Mouse (Mus musculus) intestine, embryonic 14.5 days (tissue): ENCODE data around the gene Amz2. TPM values are rescaled to one million over a fixed set of nuclear protein-coding genes. Genes with fewer than 3 reads are reported as not detected.

Experiments used
- ATAC-seq: fragments of 200-750 bp; cut with Nextera tagmentation; replicated peaks from 2 replicates; pipeline ENCODE4 v1.8.0; 2017; ENCODE audit warnings: low read depth, moderate number of reproducible peaks, moderate TSS enrichment, moderate library complexity; ENCODE audit not compliant: low FRiP score, low TSS enrichment
- DNase-seq: peaks from one replicate; pipeline ENCODE4 v3.0.0-alpha.2; 2018; ENCODE audit warnings: low spot score
- H3K27ac ChIP-seq: fragments of 300-500 bp; sonication (generic); 2 replicates; pipeline ENCODE4 v1.5.1; 2014; ENCODE audit warnings: low read depth, mild to moderate bottlenecking, control low read depth
- H3K27me3 ChIP-seq: fragments of 300-500 bp; sonication (generic); replicated peaks from 2 replicates; pipeline ENCODE4 v1.6.1; 2014; ENCODE audit warnings: low read length, control low read depth; ENCODE audit not compliant: control insufficient read depth, insufficient read depth
- H3K36me3 ChIP-seq: fragments of 300-500 bp; sonication (generic); 2 replicates; pipeline ENCODE4 v1.6.1; 2014; ENCODE audit warnings: low read length, control low read depth; ENCODE audit not compliant: control insufficient read depth, insufficient read depth
- H3K4me1 ChIP-seq: fragments of 300-500 bp; sonication (generic); replicated peaks from 2 replicates; pipeline ENCODE4 v1.6.1; 2014; ENCODE audit warnings: low read length, control low read depth, mixed read lengths; ENCODE audit not compliant: control insufficient read depth, insufficient read depth
- H3K4me2 ChIP-seq: fragments of 300-500 bp; sonication (generic); 2 replicates; pipeline ENCODE4 v1.6.1; 2014; ENCODE audit warnings: low read length
- H3K4me3 ChIP-seq: fragments of 300-500 bp; sonication (generic); 2 replicates; pipeline ENCODE4 v1.5.1; 2014; ENCODE audit warnings: low read depth, low read length, control low read depth, mixed read lengths
- H3K9ac ChIP-seq: fragments of 300-500 bp; sonication (generic); 2 replicates; pipeline ENCODE4 v1.6.1; 2014; ENCODE audit warnings: mild to moderate bottlenecking, low read length
- H3K9me3 ChIP-seq: fragments of 300-500 bp; sonication (generic); 2 replicates; pipeline ENCODE4 v1.6.1; 2016; ENCODE audit warnings: low read length, control low read depth; ENCODE audit not compliant: control insufficient read depth
- WGBS: fragments of 180-500 bp; shearing (Covaris S2); extraction: QIAGEN DNeasy Blood & Tissue Kit; methylation state at CpG from one replicate; pipeline ENCODE4 v1.1.7; 2014; 5-methylcytosine and 5-hydroxymethylcytosine counted together
- microRNA-seq: library from miRNA; unstranded; fragments of <30 nt; microRNA quantifications from one replicate; pipeline ENCODE4, GENCODE M21; 2016
- polyA plus RNA-seq: library from polyadenylated mRNA; unstranded; fragments of >200 nt; fragmentation: Nextera tagmentation; extraction: Ambion mirVana; gene quantifications from 2 replicates; pipeline ENCODE4 v1.2.1, GENCODE M21; 2014

Gene Amz2
- polyA plus RNA-seq, 1 experiment from 2014 or later, result 41.8 TPM

GRCm38 (mm10) chr11:109496475-109496993 lies 70.8 kb downstream of the Amz2 start:
- Histone ChIP-seq H3K27me3 (no peaks in the 10 kb centered on the region), H3K4me2 (no peak overlapping the region), H3K9ac (no peak overlapping the region), H3K36me3 (no peaks in the 10 kb centered on the region), H3K4me1 (peaks cover 7% of the 10 kb centered on the region), H3K27ac (no peak overlapping the region), H3K4me3 (no peak overlapping the region), H3K9me3 (no peaks in the 10 kb centered on the region)
- DNase-seq (no peak), ATAC-seq (no peak)
- WGBS, result 83% methylated on average over 7 of the region's 7 CpGs

DNA sequence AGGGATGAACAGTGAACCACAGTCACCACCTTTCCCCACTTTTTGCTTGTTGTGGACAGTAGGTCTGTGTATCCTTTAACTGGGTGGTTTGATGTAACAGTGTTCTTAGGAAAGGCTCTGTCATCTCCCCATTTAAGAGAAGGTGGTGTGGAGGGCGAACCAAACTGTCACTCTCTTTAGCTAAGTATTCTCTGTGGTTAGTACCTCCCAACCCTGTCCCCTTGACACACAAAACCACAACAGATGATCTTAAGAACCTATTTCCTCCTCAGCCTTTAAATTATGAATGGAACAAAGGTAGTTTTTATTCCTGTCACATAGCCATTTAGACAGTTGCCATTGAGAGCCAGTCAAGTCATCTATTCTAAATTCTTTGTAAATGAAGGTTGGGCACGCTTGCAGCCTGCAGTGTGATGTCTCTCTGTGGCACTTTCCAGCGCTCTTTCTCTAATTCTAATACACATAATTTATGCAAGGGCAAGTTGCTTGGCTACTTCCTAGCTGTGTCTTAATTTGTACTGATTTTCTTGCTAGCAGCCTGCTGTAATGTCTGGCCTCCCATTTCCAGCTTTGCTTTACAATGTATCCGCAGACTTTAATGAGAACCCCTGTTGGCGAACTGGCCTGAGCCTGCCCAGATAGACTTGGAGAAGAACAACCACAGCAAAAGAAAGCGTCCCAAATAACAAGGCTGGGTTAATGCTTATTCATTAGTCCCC lies 71.4 kb downstream of the Amz2 start:
- no peaks in the 10 kb centered on the region for H3K36me3 ChIP-seq
- H3K4me3 ChIP-seq, result no peak overlapping the region
- H3K27ac ChIP-seq, result no peak overlapping the region
- H3K9ac ChIP-seq, result no peak overlapping the region
- H3K4me1 ChIP-seq, result peaks cover 7% of the 10 kb centered on the region
- H3K9me3 ChIP-seq, result no peaks in the 10 kb centered on the region
- DNase-seq (no peak), ATAC-seq (no peak)
- 83% methylated on average over 6 of the region's 6 CpGs for WGBS
- H3K27me3 ChIP-seq, result no peaks in the 10 kb centered on the region
- H3K4me2 ChIP-seq, result no peak overlapping the region

DNA sequence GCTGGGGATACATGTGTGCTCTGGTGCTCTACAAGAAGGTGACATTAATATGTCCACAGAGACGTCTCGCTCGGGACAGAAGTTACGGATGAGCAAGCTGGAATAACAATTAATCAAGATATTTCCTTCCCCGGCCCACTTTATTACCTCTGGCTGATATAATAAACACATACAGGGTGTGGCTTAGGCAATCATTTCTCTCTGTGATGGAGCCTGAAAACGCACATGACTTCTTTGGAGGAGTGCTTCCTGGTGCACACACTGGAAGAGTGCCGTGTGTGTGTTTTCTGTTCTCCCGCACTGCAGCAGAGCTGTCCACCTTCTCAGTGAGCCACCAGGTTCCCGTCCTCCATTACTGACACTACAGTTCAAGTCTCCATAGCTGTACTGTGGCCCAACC lies 72.2 kb downstream of the Amz2 start:
- H3K9ac ChIP-seq, result no peak overlapping the region
- no peak for DNase-seq
- 0 out of 2 replicates have a peak, but pooled peaks have one; percentile 44 for ATAC-seq

DNA sequence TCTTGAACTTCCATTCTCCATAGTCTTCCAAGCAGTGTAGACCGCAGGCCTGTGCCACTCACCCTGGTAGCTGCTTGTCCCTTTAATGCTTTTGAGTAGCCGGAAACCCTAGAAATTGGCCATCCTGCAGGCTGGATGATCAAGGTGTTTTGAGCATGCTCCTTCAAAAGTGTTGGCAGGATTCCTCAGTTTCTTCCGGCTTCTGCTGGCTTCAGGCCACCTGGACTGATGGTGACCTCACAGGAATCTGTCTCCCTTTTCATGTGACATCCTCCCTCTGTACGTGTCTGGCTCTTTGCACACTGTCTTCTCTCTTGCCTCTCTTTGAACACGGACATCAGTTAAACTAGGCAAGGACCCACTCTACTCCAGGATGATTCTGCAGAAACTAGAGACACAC lies 74.5 kb downstream of the Amz2 start:
- Histone ChIP-seq H3K4me1 (peaks cover 7% of the 10 kb centered on the region), H3K36me3 (no peaks in the 10 kb centered on the region), H3K4me2 (no peak overlapping the region), H3K9ac (no peak overlapping the region), H3K27ac (no peak overlapping the region), H3K27me3 (no peaks in the 10 kb centered on the region), H3K4me3 (no peak overlapping the region), H3K9me3 (no peaks in the 10 kb centered on the region)
- ATAC-seq, result no peak
- WGBS, result 81% methylated on average over 5 of the region's 5 CpGs
- DNase-seq, result no peak

More for the DNA sequence above, 72.2 kb downstream of the Amz2 start:
- Histone ChIP-seq H3K4me3 (no peak overlapping the region), H3K27ac (no peak overlapping the region; the same call in 1 of the 2 replicates), H3K27me3 (no peaks in the 10 kb centered on the region), H3K9me3 (no peaks in the 10 kb centered on the region), H3K36me3 (no peaks in the 10 kb centered on the region), H3K4me1 (peaks cover 7% of the 10 kb centered on the region), H3K4me2 (no peak overlapping the region)
- 60% methylated on average over 9 of the region's 9 CpGs for WGBS

Small RNA genes lying within 50 kb of the gene (microRNA-seq; reads per million reads assigned to microRNA genes)
- gene Gm25540, result not detected

Other genes with a start within 250 kb of the Amz2 start
- gene Rgs9, start 127.8 kb upstream of the Amz2 start, polyA plus RNA-seq, result 4.7 and 5.0 TPM in 2 replicates
- 36.9 and 38.0 TPM in 2 replicates for gene Gna13, start 63.1 kb upstream of the Amz2 start, polyA plus RNA-seq
- gene 9930022D16Rik, start 12.0 kb upstream of the Amz2 start, polyA plus RNA-seq, result not detected in 2 replicates
- 2.8 and 3.9 TPM in 2 replicates for gene Arsg, start 47.4 kb downstream of the Amz2 start, polyA plus RNA-seq
- gene Slc16a6, start 47.7 kb downstream of the Amz2 start, polyA plus RNA-seq, result 7.1 and 7.3 TPM in 2 replicates
- gene Wipi1, start 186.0 kb downstream of the Amz2 start, polyA plus RNA-seq, result 18.0 and 18.2 TPM in 2 replicates
- 328 and 365 TPM in 2 replicates for gene Prkar1a, start 223.5 kb downstream of the Amz2 start, polyA plus RNA-seq